Mouse (Mus musculus): ENCODE data around the gene Atf6. TPM values are rescaled to one million over a fixed set of nuclear protein-coding genes. Genes with fewer than 3 reads are reported as not detected.
A peak's percentile ranks its signal among the peaks of the same experiment; 100 is the strongest.

Gene Atf6
- polyA plus RNA-seq, 2 experiments, result 4.8 to 6.6 TPM

DNA sequence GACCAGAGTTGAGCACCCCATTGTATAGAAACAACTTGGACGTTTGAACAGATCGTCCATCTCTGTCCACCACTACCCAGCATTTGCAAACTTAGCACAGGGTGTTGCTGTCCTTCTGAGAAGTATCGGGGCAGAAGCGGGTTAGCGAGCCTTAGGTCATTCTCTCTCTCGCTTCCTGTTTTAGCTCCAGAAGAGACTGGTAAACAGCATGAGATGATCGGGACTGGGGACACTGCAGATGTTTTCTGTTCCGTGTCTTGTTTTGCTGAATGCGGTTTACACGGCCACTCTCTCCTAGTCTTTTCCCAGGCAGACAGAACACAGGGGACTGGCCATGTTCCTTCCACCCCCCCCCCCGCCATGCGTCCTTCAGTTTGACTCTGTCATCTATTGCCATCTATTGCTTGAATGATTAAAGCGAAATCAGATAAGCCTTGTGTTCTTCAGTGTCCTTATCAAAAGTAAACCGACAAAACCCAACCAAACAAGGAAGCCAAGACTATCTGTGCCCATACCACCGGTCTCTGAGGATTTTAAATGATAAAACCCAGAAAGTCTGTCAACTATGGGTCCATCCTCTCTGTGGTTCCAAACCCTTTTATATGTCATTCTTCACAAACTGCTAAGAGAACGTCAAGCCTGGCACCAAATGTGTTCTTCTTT is 31.0 kb upstream of the Atf6 start:
- no peak for TF ChIP-seq CTCF (IDR thresholded peaks at IDR 0.05; ENCODE audit: low read depth)
- no peak for TF ChIP-seq EP300 (IDR thresholded peaks at IDR 0.05; ENCODE audit: low read depth)

DNA sequence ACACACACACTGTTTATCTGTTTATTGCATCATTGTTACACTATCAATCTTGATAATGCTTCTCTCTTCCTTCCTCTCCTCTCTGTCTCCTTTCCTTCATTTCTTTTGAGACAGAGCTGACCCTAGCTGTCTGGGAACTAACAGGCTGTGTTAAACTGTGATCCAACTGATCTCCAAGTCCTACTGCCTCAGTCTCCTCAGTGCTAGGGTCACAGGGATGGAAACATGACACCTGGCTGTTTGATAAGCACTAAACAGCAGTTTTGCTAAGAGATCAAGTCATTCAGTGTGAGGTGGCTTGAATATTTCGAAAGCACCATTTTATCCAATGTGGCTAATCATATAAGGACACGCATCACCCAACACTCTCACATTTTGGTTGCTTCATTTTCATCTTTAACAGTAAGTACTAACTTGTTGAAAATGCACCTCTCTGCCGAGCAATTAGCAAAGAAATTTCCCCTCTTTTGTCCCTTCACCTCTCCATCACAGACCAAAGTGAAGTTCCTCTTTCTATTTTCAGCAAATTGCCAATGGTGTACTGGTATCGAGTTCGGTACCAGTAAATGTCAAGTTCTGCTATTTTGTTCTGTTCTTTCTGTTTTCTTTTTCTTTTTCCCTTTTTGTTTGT is 29.2 kb upstream of the Atf6 start:
- Histone ChIP-seq H3K4me1 (replicated peaks; ENCODE audit: control insufficient read depth in 2 of 2, insufficient read depth in 2 of 2, low read length in 1 of 2) (no peaks in the 10 kb centered on the region), H3K4me3 (ENCODE audit: insufficient read depth in 1 of 2, low read depth in 2 of 2, low read length in 2 of 2) (no peak overlapping the region), H3K27ac (no peak overlapping the region), H3K4me2 (ENCODE audit: low read depth) (no peak overlapping the region), H3K36me3 (replicated peaks; ENCODE audit: control insufficient read depth, insufficient read depth, low read depth) (no peaks in the 10 kb centered on the region), H3K9ac (replicated peaks) (no peak overlapping the region), H3K27me3 (ENCODE audit: control insufficient read depth, insufficient read depth, low read length) (no peaks in the 10 kb centered on the region), H3K9me3 (ENCODE audit: control insufficient read depth, low read length) (no peaks in the 10 kb centered on the region)
- TF ChIP-seq CTCF (IDR thresholded peaks at IDR 0.05; ENCODE audit: low read depth) (no peak), EP300 (IDR thresholded peaks at IDR 0.05; ENCODE audit: low read depth) (no peak)
- DNase-seq (ENCODE audit: low read depth in 3 of 3, low spot score in 3 of 3) (no peak), ATAC-seq (ENCODE audit: insufficient read depth) (no peak)
- 31% methylated on average over 5 of the region's 5 CpGs for WGBS (ENCODE audit: insufficient replicate concordance)

More for the DNA sequence above, 31.0 kb upstream of the Atf6 start:
- Histone ChIP-seq H3K4me1 (replicated peaks; ENCODE audit: control insufficient read depth in 2 of 2, insufficient read depth in 2 of 2, low read length in 1 of 2) (no peaks in the 10 kb centered on the region), H3K36me3 (replicated peaks; ENCODE audit: control insufficient read depth, insufficient read depth, low read depth) (no peaks in the 10 kb centered on the region), H3K9ac (replicated peaks) (no peak overlapping the region), H3K4me3 (ENCODE audit: insufficient read depth in 1 of 2, low read depth in 2 of 2, low read length in 2 of 2) (no peak overlapping the region), H3K27me3 (ENCODE audit: control insufficient read depth, insufficient read depth, low read length) (no peaks in the 10 kb centered on the region), H3K9me3 (ENCODE audit: control insufficient read depth, low read length) (no peaks in the 10 kb centered on the region), H3K27ac (no peak overlapping the region), H3K4me2 (ENCODE audit: low read depth) (no peak overlapping the region)
- no peak for DNase-seq (ENCODE audit: low read depth in 3 of 3, low spot score in 3 of 3)
- ATAC-seq (ENCODE audit: insufficient read depth), result no peak
- 32% methylated on average over 16 of the region's 16 CpGs for WGBS (ENCODE audit: insufficient replicate concordance)

DNA sequence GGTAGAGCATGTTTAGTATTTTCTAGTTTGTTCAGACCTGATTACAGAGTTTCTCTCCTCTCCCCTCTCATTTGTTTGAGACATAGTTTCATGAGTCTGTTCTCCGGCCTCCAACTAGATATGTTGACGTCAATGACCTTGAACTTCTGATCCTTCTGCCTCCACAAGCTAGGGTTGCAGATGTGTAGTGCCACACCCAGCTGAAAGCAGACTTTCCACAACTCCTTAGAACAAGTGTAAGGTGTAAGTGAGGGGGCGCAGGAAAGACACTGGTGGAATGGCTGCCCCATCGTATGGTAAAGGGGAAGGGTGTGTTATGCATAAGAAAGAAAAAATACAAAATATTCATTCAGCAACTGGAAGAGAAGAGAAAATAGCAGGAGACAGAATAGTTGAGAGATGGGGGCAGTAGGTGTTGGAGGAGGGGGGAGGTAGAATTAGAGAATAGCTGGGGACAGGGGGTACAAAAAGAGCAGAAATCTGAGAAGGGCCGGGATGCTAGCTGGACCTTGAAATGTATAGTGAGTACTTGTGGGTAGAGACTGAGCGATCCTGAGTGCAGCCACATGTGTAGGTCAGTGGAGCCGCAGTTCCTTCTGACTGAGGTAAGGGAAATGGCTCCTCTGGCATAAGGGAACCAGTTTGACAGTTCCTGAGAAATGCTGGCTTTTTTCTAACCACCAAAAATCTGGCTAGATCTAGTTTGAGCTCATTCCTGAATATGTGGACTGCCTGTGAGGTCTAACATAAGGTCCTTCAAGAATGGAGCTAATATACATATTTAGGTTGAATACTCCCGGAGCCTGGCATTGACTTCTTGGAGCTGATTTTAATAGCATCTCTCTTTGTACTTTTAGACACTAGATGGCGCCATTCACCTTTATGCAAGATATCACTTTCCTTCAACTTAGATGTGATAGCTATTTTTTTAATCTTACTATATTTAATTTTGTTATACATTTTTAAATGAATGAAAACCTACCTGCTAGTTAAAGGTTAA is 27.3 kb upstream of the Atf6 start:
- TF ChIP-seq CTCF (IDR thresholded peaks at IDR 0.05; ENCODE audit: low read depth) (peak; percentile 62), EP300 (IDR thresholded peaks at IDR 0.05; ENCODE audit: low read depth) (no peak)
- no peak overlapping the region for H3K4me3 ChIP-seq (ENCODE audit: insufficient read depth in 1 of 2, low read depth in 2 of 2, low read length in 2 of 2)
- no peaks in the 10 kb centered on the region for H3K36me3 ChIP-seq (replicated peaks; ENCODE audit: control insufficient read depth, insufficient read depth, low read depth)
- 48% methylated on average over 9 of the region's 9 CpGs for WGBS (ENCODE audit: insufficient replicate concordance)
- H3K9ac ChIP-seq (replicated peaks), result no peak overlapping the region
- peak in 1 of 3 experiments; percentile 45 for DNase-seq (ENCODE audit: low read depth in 3 of 3, low spot score in 3 of 3)
- H3K27ac ChIP-seq, result no peak overlapping the region
- no peaks in the 10 kb centered on the region for H3K9me3 ChIP-seq (ENCODE audit: control insufficient read depth, low read length)
- H3K27me3 ChIP-seq (ENCODE audit: control insufficient read depth, insufficient read depth, low read length), result no peaks in the 10 kb centered on the region
- no peaks in the 10 kb centered on the region for H3K4me1 ChIP-seq (replicated peaks; ENCODE audit: control insufficient read depth in 2 of 2, insufficient read depth in 2 of 2, low read length in 1 of 2)
- no peak for ATAC-seq (ENCODE audit: insufficient read depth)
- H3K4me2 ChIP-seq (ENCODE audit: low read depth), result no peak overlapping the region

- Histone ChIP-seq H3K27ac (no peak overlapping the region), H3K4me2 (ENCODE audit: low read depth) (no peak overlapping the region), H3K9me3 (ENCODE audit: control insufficient read depth, low read length) (no peaks in the 10 kb centered on the region), H3K9ac (replicated peaks) (no peak overlapping the region), H3K27me3 (ENCODE audit: control insufficient read depth, insufficient read depth, low read length) (no peaks in the 10 kb centered on the region), H3K4me1 (replicated peaks; ENCODE audit: control insufficient read depth in 2 of 2, insufficient read depth in 2 of 2, low read length in 1 of 2) (no peaks in the 10 kb centered on the region), H3K4me3 (ENCODE audit: insufficient read depth in 1 of 2, low read depth in 2 of 2, low read length in 2 of 2) (no peak overlapping the region), H3K36me3 (replicated peaks; ENCODE audit: control insufficient read depth, insufficient read depth, low read depth) (no peaks in the 10 kb centered on the region)
- DNase-seq (ENCODE audit: low read depth in 3 of 3, low spot score in 3 of 3), result no peak
- TF ChIP-seq CTCF (IDR thresholded peaks at IDR 0.05; ENCODE audit: low read depth) (no peak), EP300 (IDR thresholded peaks at IDR 0.05; ENCODE audit: low read depth) (no peak)
- ATAC-seq (ENCODE audit: insufficient read depth), result no peak
- WGBS (ENCODE audit: insufficient replicate concordance), result 49% methylated on average over 1 of the region's 1 CpGs
Measured at GRCm38 (mm10) chr1:170892279-170892678, 24.7 kb upstream of the Atf6 start.

DNA sequence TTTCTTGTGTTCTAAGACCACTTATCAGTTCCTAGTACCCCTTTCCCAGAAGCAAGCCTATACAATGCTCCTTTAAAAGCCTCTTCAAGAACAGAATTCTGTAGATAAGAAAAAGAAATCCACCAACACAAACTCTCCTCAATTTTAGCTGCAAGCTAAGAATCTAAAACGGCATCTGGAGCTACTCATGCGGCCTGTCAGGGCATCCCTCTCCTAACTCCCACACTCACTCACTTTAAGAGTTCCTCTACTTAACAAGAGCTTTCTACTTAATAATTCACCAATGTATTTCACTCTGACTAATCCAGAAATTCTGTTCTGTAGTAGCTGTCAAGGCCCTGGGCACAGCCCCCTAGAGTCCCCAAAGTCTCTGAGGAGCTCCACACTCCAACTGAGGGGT is 24.1 kb upstream of the Atf6 start:
- Histone ChIP-seq H3K27me3 (ENCODE audit: control insufficient read depth, insufficient read depth, low read length) (no peaks in the 10 kb centered on the region), H3K4me2 (ENCODE audit: low read depth) (no peak overlapping the region), H3K36me3 (replicated peaks; ENCODE audit: control insufficient read depth, insufficient read depth, low read depth) (no peaks in the 10 kb centered on the region), H3K9me3 (ENCODE audit: control insufficient read depth, low read length) (no peaks in the 10 kb centered on the region), H3K9ac (replicated peaks) (no peak overlapping the region), H3K4me1 (replicated peaks; ENCODE audit: control insufficient read depth in 2 of 2, insufficient read depth in 2 of 2, low read length in 1 of 2) (no peaks in the 10 kb centered on the region), H3K27ac (no peak overlapping the region), H3K4me3 (ENCODE audit: insufficient read depth in 1 of 2, low read depth in 2 of 2, low read length in 2 of 2) (no peak overlapping the region)
- DNase-seq (ENCODE audit: low read depth in 3 of 3, low spot score in 3 of 3), result no peak
- TF ChIP-seq CTCF (IDR thresholded peaks at IDR 0.05; ENCODE audit: low read depth), result no peak
- ATAC-seq (ENCODE audit: insufficient read depth), result no peak
- WGBS (ENCODE audit: insufficient replicate concordance), result 57% methylated on average over 2 of the region's 2 CpGs
